Mouse (Mus musculus) urinary bladder, adult 18-20 months (tissue): ENCODE measurements around the gene Fcgr3.
"Not testable (repeated sequence)": the region's sequence is repeated elsewhere in the genome, so short reads cannot be mapped to it uniquely, and the experiment has no call there.

Source experiments
- DNase-seq, 2 experiments: peaks; one replicate each; pipeline ENCODE4 v3.0.0; 2022; ENCODE audit warnings: low spot score in 2 of 2, mixed read lengths in 2 of 2

The Fcgr3 gene

GRCm38 (mm10) chr1:171064491-171065242, at the start of gene Fcgr3:
Gene Fcgr3, minus strand, starts transcription at chr1:171064935.
- DNase-seq, result peak; percentile 64 to 95

GRCm38 (mm10) chr1:171113873-171114299, 49.2 kb upstream of the Fcgr3 start, which contains the start of gene Cfap126:
Gene Cfap126, plus strand, starts transcription at chr1:171113918.
- peak; percentile 81 to 90 for DNase-seq

- no peak for DNase-seq
Observed at GRCm38 (mm10) chr1:171112986-171113385, 48.3 kb upstream of the Fcgr3 start.

- peak in 1 of 2 experiments; percentile 25 for DNase-seq
Observed at GRCm38 (mm10) chr1:171111781-171112575, 47.2 kb upstream of the Fcgr3 start.

- peak; percentile 86 to 88 for DNase-seq
Observed at GRCm38 (mm10) chr1:171111020-171111780, 46.5 kb upstream of the Fcgr3 start.

- no peak for DNase-seq
Observed at GRCm38 (mm10) chr1:171110659-171111019, 45.9 kb upstream of the Fcgr3 start.

DNA sequence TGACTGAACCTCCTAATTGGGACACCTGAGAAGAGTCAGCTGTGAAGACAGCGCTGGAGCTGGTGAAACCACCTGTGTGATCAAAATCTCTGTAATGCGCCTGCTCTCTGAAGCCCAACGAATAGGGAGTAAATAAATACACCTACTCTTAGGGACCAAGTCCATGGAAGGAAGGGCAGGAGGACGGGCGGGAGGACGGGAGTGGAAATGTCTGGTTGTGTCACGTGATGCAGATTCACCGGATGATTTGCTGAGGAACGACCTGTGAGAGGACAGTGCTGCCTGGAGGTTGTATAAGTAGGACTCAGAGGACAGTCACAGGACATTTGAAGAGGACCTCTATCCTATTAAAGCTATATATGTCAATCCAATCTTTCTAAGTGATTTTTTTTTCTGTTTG, 44.9 kb upstream of the Fcgr3 start:
- no peak for DNase-seq

GRCm38 (mm10) chr1:171105226-171105625, 40.5 kb upstream of the Fcgr3 start:
- DNase-seq, result no peak

DNA sequence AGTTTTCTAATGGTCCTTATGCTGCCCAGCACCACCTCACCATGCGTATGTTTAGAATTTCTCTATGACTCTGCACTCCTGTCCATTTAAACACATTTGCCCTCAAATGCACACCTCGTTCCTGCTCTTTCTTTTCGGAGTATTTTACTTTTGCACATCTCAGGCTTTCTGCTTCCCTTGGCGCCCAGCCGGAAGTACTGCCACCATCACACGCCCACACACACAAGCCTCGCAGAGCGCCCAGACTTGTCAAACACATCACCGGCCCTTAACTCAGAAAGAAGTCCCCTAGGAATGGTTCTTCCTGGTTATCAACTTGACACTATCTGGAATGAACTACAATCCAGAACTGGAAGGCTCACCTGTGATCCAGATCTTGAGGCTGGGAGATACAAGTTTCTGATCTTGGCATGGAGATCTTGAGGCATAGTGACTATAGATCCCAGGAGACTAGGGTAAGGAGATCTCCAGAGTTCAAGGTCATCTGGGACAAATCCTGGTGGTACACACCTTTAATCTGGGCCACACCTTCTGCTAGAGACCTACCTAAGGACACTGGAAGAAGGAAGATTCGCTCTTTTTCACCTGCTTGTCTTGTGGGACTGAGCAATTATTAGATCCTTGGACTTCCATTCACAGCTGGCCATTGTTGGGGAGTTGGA, 38.6 kb upstream of the Fcgr3 start:
- no peak for DNase-seq

DNA sequence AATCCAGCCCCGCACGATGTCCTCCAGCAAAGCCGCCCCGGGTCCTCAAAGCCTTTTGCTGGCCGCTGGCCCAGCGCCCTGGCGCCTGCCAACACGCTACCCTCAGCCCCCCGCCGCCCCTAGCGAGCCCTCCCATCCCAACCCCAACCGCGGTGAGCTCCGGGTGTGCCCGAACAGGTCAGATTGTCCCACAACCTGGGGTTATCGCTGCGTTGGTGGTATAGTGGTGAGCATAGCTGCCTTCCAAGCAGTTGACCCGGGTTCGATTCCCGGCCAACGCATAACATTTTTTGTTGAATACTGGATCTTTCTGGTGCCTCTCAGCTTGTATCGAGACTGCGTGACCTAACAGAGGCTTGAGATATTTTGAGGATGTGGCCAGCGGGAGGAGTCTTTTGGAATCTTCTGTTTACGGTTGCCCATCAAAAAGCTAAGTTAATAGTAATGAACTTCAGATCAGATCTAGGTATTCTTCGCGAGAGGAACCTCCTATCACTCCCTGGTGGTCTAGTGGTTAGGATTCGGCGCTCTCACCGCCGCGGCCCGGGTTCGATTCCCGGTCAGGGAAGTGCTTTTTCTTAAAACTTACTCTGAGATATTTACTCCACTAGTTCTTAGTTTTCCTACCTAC, 37.9 kb upstream of the Fcgr3 start:
- DNase-seq, result peak; percentile 73 to 76

GRCm38 (mm10) chr1:171101733-171102546, 37.2 kb upstream of the Fcgr3 start:
- peak; percentile 77 to 94 for DNase-seq

GRCm38 (mm10) chr1:171101033-171101432, 36.3 kb upstream of the Fcgr3 start:
- no peak for DNase-seq

DNA sequence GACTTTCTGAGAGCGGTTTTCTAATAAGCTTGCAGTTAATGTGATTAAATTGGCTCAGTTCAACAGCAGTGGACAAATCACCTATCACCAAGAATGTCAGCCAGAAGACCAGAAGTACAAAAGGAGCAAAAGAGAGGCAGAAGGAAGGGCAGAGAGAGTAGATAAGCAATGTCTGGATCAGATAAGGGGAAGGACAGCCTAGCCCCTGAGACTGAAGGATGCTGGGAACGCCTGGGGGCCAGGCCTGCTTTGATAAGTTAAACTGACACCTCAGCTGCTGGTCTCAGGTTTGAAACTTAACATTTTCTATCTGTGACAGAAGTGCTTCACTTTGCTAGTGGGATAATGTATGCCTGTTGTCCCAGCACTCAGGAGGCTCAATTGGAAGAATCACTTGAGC, 32.9 kb upstream of the Fcgr3 start:
- DNase-seq, result no peak

GRCm38 (mm10) chr1:171097136-171097535, 32.4 kb upstream of the Fcgr3 start:
- DNase-seq, result no peak

DNA sequence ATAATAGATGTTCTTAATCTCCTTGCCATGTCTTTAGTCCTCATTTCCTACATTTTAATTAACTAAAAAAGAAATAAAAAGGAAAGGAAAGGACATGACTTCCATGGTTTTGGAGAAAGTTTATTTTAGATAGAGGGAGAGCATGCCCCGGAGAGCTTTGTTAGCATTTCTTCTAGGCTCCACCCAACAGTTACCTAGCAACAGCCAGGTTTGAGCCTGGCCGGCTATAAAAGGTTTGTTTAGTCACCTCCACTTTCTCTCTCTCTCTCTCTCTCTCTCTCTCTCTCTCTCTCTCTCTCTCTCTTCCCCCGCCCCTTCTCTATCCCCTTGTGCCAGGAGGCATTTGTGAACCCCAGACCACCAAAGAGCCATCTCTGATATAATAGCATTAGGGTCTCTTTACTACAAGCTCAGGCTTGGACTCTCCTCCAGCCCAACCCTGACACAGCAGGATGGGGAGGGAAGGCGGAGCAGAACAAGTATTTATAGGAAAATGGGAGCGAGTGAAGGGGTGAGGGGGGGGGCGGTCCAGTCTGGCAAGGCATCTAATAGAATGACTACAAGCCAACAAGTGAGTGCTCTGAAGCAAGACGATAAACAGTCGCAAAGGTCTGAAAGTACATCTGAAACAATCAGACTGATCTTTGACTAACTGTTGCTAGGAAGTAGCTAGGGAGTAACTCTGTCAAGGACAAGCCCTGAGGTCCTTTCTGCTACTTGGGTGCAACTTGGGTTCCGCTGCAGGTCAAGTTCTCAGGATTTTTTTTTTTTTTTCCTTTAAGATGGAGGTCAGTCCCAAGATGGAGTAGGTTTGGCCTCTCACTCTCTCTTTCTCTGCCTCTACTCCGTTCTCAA, 31.6 kb upstream of the Fcgr3 start:
- no peak for DNase-seq

- no peak for DNase-seq
Observed at GRCm38 (mm10) chr1:171094424-171094823, 29.7 kb upstream of the Fcgr3 start.

DNA sequence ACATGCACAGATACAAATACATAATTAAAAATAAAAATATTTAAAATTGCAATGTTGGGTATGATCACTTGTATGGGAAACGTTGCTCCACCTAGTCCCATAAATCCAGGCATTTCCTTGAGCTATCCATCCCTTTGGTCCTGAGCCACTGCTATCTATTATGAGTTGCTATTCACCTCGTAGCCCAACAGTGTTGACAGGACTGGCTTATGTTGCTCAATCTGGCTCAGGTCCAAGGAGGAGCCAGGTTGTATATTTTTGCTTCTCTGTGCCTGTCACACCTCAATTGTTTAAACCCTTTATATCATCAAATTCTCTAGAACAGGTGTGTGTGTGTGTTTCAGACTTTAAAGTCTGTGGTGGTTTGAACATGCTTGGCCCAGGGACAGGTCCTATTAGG, 26.0 kb upstream of the Fcgr3 start:
- no peak for DNase-seq

DNA sequence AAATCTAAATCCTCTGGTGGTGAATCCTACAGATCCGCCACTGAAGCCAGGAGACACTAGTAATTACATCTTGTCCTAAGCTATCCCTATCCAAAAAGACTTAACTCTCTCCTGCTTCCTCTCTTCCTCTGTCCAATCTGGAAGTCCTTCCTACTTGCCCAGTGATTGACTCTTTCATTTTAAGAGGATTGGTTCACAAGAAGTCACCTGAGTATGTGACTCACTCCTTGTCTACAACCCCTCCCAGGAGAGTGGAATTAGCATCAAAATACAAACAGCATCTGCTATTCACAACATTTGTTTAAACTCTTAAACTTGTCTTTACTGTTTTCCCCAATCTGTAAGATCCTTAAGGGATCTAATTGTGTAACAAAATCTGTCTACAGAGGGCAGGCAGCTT, 25.2 kb upstream of the Fcgr3 start:
- DNase-seq, result no peak

GRCm38 (mm10) chr1:171088237-171088869, 23.6 kb upstream of the Fcgr3 start:
- not testable (repeated sequence) for DNase-seq
